In the genomic region with DNA sequence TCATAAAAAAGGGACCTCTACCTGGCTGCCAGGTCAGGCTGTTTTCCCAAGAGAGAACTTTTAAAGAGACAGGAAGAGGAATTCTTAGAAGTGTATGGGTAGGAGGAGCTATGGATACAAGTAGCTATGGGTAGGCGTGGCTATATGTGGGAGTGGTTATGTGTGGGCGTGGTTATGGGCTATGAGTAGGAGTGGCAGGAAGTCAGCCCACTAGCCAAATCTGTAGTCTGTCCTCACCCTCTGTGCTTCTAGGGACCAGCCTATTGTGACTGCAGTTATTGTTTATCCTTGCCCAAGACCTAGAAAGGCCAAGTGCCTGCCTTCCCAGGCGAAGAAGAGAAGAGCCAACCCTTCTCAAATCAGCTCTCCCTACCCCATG, we compare ENCODE assay signal across 8 mouse cellular contexts. TPM values are rescaled to one million over a fixed set of nuclear protein-coding genes. Genes with fewer than 3 reads are reported as not detected.
DNase-seq lines count a peak whose midpoint lies in the region; ATAC-seq lines count a peak whose summit lies in the region.

No protein-coding gene starts in this region.

- no peaks in the 10 kb centered on the region for H3K36me3 ChIP-seq in hindbrain, embryonic 11.5 days (ENCODE audit: control insufficient read depth, insufficient read depth, low read length)
- no peaks in the 10 kb centered on the region for H3K36me3 ChIP-seq in midbrain, embryonic 15.5 days (replicated peaks)

- H3K27me3 ChIP-seq in hindbrain, embryonic 11.5 days (ENCODE audit: control insufficient read depth, insufficient read depth, low read length): no peaks in the 10 kb centered on the region
- no peaks in the 10 kb centered on the region for H3K27me3 ChIP-seq in midbrain, embryonic 15.5 days (replicated peaks)

- no peaks in the 10 kb centered on the region for H3K9me3 ChIP-seq in hindbrain, embryonic 11.5 days (ENCODE audit: control insufficient read depth, low read length)
- no peaks in the 10 kb centered on the region for H3K9me3 ChIP-seq in midbrain, embryonic 15.5 days

- H3K4me3 ChIP-seq in hindbrain, embryonic 11.5 days (ENCODE audit: low read depth, low read length): no peak overlapping the region
- no peak overlapping the region for H3K4me3 ChIP-seq in midbrain, embryonic 15.5 days

- WGBS in hindbrain, embryonic 11.5 days: 61% methylated on average over 3 of the region's 3 CpGs
- 58% methylated on average over 3 of the region's 3 CpGs for WGBS in midbrain, embryonic 15.5 days

- H3K27ac ChIP-seq in hindbrain, embryonic 11.5 days (ENCODE audit: low read depth, low read length): no peak overlapping the region
- H3K27ac ChIP-seq in midbrain, embryonic 15.5 days: peak overlapping the region; percentile 48

- peak; percentile 37 for DNase-seq in layer of hippocampus, adult 9-11 months
- DNase-seq in layer of hippocampus, adult 8-10 months (ENCODE audit: low spot score in 2 of 2): no peak
- peak; percentile 20 for DNase-seq in T-cell, adult 2 months (ENCODE audit: low spot score)
- DNase-seq in hindbrain, embryonic 11.5 days (ENCODE audit: low spot score): peak; percentile 16
- no peak for DNase-seq in ovary, adult 18-20 months (ENCODE audit: low spot score)
- no peak for DNase-seq in kidney, adult 11 months
- no peak for DNase-seq in adrenal gland, postnatal 36 days

- 0 out of 2 replicates have a peak, but pooled peaks cover 3% of the 10 kb centered on the region for H3K4me1 ChIP-seq in hindbrain, embryonic 11.5 days (replicated peaks; ENCODE audit: control insufficient read depth, insufficient read depth, low read length)
- H3K4me1 ChIP-seq in midbrain, embryonic 15.5 days: peaks cover 6% of the 10 kb centered on the region; the same call in 1 of the 2 replicates

- H3K9ac ChIP-seq in hindbrain, embryonic 11.5 days (ENCODE audit: low read depth, low read length): no peak overlapping the region
- H3K9ac ChIP-seq in midbrain, embryonic 15.5 days: no peak overlapping the region

- peak; percentile 56; the same call in 1 of the 2 replicates for ATAC-seq in hindbrain, embryonic 11.5 days (ENCODE audit: low FRiP score)
- ATAC-seq in midbrain, embryonic 15.5 days (replicated peaks): peak; percentile 72

- no peak overlapping the region for H3K4me2 ChIP-seq in hindbrain, embryonic 11.5 days (replicated peaks; ENCODE audit: low read depth, low read length)
- H3K4me2 ChIP-seq in midbrain, embryonic 15.5 days: no peak overlapping the region

RNA-seq across cellular contexts. Expression of gene Fra10ac1, which starts 13.9 kb away (rescaled TPM):
- total RNA-seq in layer of hippocampus, adult 8-10 months (2022): 10 to 100 TPM; 16.7 to 21.3 (median 19.1) TPM
- 47.2 and 54.0 TPM in 2 replicates for polyA plus RNA-seq in hindbrain, embryonic 11.5 days (2014; fragmentation: Nextera tagmentation; extraction: Ambion mirVana)
- polyA plus RNA-seq in midbrain, embryonic 15.5 days (2015; fragmentation: Nextera tagmentation; extraction: Ambion mirVana): 41.3 and 43.9 TPM in 2 replicates
- 10 to 100 TPM; 13.4 to 13.7 TPM for total RNA-seq in adrenal gland, postnatal 36 days (2021)

RNA-seq across cellular contexts. Expression of gene Lgi1, which starts 26.5 kb away (rescaled TPM):
- total RNA-seq in layer of hippocampus, adult 8-10 months (2022): 100 to 1,000 TPM; 159 to 183 (median 172) TPM
- 2.1 TPM in 2 replicates for polyA plus RNA-seq in hindbrain, embryonic 11.5 days (2014; fragmentation: Nextera tagmentation; extraction: Ambion mirVana)
- 14.7 and 20.7 TPM in 2 replicates for polyA plus RNA-seq in midbrain, embryonic 15.5 days (2015; fragmentation: Nextera tagmentation; extraction: Ambion mirVana)
- total RNA-seq in adrenal gland, postnatal 36 days (2021): under 1 TPM; 0.56 to 0.99 TPM

Comparison
In these comparisons a context has a peak if more than half of its experiments do, and no peak if none do; other contexts are left out.
1. DNase-seq: peak in layer of hippocampus, adult 9-11 months (single experiment), T-cell, adult 2 months (single experiment) and hindbrain, embryonic 11.5 days (single experiment); none in layer of hippocampus, adult 8-10 months (0 of 2), ovary, adult 18-20 months (single experiment), kidney, adult 11 months (single experiment) and adrenal gland, postnatal 36 days (0 of 2).
2. RNA of gene Lgi1, which starts 26.5 kb away (total RNA-seq): 159 to 183 TPM in layer of hippocampus, adult 8-10 months; 0.56 to 0.99 TPM in adrenal gland, postnatal 36 days; every median in the first group is over 10 times any median in the second.